Mouse (Mus musculus) erythroid progenitor cell, adult 5-6 weeks (primary cell): ENCODE measurements around the gene Nod2. TPM values are rescaled to one million over a fixed set of nuclear protein-coding genes. Genes with fewer than 3 reads are reported as not detected.
"Not testable (repeated sequence)": the region's sequence is repeated elsewhere in the genome, so short reads cannot be mapped to it uniquely, and the experiment has no call there.

ENCODE experiments used
- ATAC-seq: replicated peaks from 2 replicates; pipeline ENCODE4 v1.8.0; 2016; ENCODE audit warnings: moderate number of reproducible peaks, mild to moderate bottlenecking, moderate TSS enrichment, inconsistent platforms; ENCODE audit not compliant: poor library complexity, low FRiP score, severe bottlenecking
- total RNA-seq, 2 experiments: library from RNA; stranded (forward) in 1 of 2; stranded (reverse) in 1 of 2; fragments of 150-400 nt in 1 of 2; fragments of 186-747, 209-891 nt in 1 of 2; gene quantifications; 2 replicates each; pipeline versions ENCODE4 v1.2.3 to v1.2.4; 2015 to 2017; ENCODE audit warnings: low replicate concordance in 2 of 2

The Nod2 gene
- total RNA-seq, 2 experiments from 2014 or later: 0.53 TPM; not detected in 1

- ATAC-seq: no peak
Measured at GRCm38 (mm10) chr8:88628001-88628774, 18.9 kb upstream of the Nod2 start.

DNA sequence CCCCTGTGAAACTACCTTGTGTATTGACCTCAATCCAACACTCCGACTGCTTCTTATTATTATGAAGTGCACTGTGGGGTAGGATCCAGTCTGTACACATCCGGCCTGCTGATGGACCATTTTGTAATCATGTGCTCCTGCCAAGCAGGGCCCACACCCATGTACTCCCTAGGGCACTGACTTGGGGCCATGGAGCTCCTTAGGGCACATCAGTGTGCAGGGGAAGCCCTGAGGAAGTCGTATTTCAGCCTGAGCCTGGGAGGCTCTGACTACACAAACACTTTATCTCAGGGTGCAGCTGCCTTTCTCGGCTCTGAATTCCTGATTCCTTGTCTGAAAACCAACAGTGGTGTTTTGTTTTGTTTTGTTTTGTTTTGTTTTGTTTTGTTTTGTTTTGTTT is 16.9 kb upstream of the Nod2 start:
- no peak for ATAC-seq

- no peak for ATAC-seq
Measured at GRCm38 (mm10) chr8:88631081-88631480, 16.0 kb upstream of the Nod2 start.

DNA sequence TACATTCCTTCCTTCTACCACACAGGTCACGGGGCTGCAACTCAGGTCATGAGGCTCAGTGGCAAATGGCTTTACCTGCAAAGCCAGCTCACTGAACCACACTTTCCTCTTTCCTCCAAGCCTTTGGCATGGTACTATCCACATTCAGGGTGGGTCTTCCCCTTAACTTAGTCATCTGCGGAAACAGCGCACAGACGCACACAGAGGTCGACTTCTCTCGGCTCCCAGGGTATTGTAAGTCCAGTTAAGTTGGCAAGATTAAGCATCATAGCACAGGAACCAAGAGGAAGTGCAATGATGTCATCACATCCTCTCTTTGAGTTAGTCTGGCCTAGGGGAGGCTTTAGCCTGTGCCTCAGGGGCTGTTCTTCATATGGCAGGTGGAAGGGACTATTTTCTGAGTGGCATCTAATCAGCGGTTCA is 13.8 kb upstream of the Nod2 start:
- ATAC-seq: no peak

- no peak for ATAC-seq
Measured at GRCm38 (mm10) chr8:88635474-88636397, 11.4 kb upstream of the Nod2 start, which contains the start of gene Snx20. Snx20 (minus strand) TSS chr8:88636128.

- ATAC-seq: no peak
Measured at GRCm38 (mm10) chr8:88637092-88638000, 9.8 kb upstream of the Nod2 start.

- ATAC-seq: no peak
Measured at GRCm38 (mm10) chr8:88638908-88639307, 8.2 kb upstream of the Nod2 start.

DNA sequence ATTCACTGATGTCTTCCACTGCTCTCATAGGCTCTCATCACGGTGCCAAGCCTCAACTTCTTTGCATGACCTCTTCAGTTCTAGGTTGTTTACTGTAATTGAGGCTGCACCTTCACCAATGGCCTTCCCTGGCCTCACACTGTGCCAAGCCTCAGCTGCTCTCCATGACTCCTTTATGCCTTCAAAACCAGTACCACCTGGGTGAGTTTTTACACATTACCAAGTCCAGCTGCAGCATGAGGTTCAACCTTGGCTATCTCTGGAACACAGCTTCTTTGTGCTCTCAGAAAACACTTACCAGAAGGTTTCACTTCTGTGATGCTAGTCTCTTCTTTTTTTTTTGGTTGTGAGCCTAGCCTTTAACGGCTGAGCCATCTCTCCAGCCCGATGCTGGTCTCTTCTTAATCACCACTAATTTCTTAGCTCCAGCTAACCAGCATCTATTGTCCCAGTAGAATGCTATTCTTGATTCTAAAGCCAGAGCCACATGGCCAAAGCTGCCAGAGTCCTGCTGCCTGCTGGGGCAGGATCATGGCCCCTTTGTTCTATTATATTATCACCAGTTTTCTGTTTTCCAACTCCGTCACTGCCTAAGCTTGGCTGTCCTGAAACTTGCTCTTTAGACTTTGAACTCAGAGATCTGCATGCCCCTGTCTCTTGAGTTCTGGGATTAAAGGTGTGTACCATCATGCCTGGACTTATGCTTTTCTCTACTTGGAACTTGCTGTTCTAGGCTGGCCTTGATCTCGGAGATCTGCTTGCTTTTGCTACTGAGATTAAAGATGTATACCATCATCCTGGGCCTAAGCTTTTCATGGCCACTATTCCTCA is 4.2 kb upstream of the Nod2 start:
- no peak for ATAC-seq

DNA sequence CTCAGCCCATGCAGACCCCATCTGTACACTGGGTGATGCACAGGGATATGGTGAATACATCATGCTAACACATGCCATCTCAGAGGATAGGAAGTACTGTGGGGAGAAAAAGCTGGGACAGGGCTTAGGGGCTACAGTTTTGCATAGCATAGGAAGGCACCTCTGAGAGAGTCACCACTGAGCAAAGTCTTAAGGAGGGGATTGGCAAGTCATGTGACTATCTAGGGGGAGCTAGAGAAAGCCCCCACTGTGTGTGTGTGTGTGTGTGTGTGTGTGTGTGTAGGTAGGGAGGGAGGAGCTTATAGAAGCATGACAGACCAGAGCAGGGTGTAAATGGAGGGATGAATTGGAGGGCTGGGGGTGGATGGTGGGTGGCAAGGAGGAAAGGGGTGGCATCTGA is 1.2 kb downstream of the Nod2 start:
- no peak for ATAC-seq

DNA sequence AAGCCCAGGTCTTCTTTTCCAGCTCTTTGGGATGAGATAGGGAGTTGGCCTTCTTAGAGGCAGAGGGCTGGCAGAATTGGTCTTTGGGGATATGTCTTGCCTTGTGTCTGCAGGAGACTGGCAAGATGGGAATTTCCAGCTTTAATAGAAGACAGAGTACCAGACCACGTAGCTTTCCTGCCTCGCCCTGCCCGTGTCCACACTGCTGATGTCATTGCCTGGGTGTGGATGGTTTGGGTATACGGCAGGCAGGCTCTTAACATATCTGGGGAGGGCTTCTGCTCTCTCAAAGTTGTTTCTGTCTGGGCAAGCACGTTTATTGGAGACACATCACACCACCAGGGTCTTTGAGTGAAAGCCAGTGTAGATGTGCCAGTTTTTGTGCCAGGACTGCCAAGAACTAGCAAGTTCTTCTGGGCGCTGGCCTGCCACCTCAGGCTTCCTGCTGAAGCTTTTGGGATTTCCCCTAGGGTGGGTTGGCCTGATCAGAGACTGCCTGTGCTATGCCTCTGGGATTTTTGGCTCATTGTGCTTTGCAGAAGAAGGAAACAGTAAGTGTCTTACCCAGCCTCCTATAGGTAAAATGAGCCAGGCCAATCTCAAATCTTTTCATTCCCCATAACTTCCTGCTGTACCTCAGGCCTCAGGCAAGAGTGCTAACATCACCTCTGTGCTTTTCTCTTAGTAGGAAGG is 3.0 kb downstream of the Nod2 start:
- no peak for ATAC-seq

DNA sequence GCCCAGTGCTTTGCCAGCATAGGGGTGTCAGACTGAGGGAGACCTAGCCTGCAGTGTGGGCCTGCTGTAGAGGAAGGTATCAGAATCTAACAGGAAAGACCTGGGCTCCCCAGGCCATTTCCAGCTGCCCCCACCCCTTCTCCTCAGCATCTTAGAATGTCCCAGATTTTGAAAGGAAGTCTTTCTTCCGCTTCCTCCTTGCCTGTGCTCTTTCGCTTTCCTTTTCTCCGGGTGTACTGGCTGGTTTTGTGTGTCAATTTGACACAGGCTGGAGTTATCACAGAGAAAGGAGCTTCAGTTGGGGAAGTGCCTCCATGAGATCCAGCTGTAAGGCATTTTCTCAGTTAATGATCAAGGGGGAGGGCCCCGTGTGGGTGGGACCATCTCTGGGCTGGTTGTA is 4.0 kb downstream of the Nod2 start:
- ATAC-seq: not testable (repeated sequence)

- no peak for ATAC-seq
Measured at GRCm38 (mm10) chr8:88655334-88655733, 8.2 kb downstream of the Nod2 start.

GRCm38 (mm10) chr8:88659873-88660272 is 12.8 kb downstream of the Nod2 start:
- ATAC-seq: no peak

DNA sequence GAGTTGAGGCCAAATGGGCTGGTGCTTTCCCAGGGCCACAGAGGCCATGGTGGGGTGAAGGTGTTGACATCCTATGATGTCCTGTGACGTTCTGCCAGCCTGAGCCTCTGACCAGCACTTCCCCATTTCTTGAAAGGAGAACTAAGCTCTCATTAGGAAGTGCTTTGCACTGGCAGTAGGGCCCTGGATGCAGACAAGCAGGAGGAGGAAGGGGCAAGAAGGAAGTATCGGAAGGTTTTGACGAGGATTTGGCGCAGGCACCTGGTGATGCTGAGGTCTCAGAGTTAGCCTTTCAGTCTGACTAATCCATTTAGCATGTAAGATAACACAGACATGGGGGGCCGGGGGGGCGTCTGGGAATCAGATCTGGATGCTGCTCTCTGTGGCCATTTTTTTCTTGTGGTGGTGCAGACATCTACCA is 15.3 kb downstream of the Nod2 start:
- no peak for ATAC-seq

DNA sequence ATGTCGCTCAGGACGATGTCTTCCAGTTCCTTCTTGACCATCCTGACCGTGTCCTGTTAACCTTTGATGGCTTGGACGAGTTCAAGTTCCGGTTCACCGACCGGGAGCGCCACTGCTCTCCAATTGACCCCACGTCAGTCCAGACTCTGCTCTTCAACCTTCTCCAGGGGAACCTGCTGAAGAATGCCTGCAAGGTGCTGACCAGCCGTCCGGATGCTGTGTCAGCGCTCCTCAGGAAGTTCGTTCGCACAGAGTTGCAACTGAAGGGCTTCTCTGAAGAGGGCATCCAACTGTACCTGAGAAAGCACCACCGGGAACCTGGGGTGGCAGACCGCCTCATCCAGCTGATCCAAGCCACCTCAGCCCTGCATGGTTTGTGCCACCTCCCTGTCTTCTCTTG is 17.0 kb downstream of the Nod2 start:
- no peak for ATAC-seq

- ATAC-seq: no peak
Measured at GRCm38 (mm10) chr8:88664947-88665346, 17.8 kb downstream of the Nod2 start.

- ATAC-seq: no peak
Measured at GRCm38 (mm10) chr8:88666435-88666834, 19.3 kb downstream of the Nod2 start.

- no peak for ATAC-seq
Measured at GRCm38 (mm10) chr8:88668400-88669086, 21.4 kb downstream of the Nod2 start.
